Mouse (Mus musculus) lung, adult 18-20 months (tissue): ENCODE results near the gene Olfr270.
A peak's percentile ranks its signal among the peaks of the same experiment; 100 is the strongest.

ENCODE experiments used
- DNase-seq, 2 experiments: peaks; one replicate each; pipeline ENCODE4 v3.0.0; 2022; ENCODE audit warnings: mixed read lengths in 2 of 2

The Olfr270 gene

DNA sequence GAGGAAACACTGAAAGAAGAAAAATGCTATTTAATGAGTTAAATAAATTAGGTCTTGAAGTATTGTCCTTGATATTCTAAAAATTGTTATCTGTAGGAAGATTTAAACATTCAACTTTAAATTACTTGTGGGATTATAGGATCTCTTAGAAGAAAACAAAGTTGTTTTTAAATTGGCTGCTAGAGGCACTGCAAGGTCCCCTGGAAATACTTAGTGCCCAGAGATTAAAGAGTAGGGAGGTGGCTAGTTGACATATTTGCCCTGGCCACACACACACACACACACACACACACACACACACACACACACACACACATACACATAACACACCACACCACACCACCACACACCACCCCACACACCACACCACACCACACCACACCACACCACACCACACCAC, at the start of gene Olfr270:
TSS of gene Olfr270 (plus strand) at position 301 of the 400 bp plus-strand sequence.
- no peak for DNase-seq

DNA sequence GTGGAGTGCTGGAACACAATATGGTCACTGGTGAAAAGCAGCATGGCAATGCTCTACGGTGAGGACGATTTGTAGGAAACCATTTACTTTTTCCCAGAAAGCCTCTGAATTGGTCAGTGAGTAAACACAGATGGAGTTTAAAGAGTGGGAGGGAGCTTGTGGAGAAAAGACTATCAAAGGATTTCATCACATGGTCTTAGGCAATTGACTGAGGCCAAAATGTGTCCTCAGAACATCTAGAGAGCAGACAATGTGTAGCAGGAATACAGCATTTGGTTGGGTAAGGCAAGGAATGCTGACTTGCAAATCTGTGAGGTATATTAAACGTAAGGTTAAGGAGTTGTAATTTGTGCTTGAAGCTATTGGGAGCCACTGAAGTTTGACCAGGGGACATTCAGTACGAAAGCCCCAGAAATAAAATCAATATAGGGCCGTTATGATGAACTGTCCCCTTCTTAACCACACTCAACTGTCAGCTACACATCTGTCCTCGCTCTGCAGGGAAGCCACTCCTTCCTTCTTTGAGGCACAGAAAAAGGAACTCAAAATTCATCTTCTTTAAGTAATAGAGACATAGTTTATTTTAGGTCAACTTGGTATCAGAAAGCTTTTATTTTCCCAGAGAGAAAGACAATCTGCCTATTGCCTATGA, 47.6 kb upstream of the Olfr270 start:
- DNase-seq = no peak

DNA sequence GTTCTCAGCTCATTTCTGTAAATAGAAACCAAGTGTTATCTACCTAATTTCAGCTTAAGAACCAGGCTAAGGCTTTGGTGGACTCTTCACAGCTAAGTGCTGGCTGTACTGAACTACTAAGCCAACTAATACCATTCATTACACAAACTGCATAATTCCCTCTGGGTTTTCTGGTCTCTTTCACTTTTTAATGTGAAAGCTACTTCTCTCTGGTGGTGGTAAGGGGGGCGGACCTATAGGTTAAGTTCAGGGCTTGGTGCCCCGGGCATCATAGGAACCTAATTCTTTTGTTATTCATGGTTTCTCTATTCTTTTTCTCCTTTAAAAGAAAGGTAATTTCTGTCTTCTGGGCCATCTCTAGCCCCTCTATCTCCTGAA, 47.0 kb upstream of the Olfr270 start:
- DNase-seq = no peak

DNA sequence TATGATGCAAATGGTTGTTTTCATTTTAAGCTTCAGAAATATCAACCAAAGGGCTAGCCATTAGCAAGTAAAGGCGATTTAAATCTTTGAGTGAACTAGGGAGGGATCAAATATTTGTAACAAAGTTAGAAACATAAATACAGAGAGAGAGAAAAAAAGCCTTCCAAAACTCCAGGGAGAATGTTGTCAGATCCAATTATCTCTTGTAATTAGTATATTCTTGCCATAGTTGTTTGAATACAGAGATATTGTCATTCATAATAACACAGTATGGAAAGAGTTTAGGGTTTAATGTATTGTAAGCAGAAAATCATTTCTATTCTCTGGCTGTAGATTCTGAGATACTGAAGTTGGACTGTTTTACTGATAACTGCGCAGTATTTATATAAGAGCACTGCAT, 45.3 kb upstream of the Olfr270 start, which contains the start of gene Olfr272:
TSS of gene Olfr272 (minus strand) at position 101 of the 400 bp plus-strand sequence.
- DNase-seq = no peak

DNA sequence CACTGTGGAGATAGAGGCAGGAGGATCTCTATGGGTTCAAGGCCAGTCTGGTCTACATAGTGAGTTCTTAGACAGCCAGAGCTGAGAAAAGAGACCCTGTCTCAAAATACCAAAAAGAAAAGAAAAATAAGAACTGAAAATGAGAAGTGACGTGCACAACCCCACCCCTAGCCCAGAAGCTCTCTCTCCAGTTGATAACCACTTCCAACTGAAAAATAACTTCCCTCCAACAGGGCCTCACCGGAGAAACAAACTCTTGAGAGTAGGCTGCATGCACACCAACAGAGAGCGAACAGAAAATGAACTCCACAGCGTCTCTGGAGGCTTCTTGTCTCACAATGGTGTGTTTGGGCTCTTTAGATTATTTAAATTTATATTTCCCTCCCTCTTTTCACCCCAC, 33.9 kb upstream of the Olfr270 start:
- no peak for DNase-seq

DNA sequence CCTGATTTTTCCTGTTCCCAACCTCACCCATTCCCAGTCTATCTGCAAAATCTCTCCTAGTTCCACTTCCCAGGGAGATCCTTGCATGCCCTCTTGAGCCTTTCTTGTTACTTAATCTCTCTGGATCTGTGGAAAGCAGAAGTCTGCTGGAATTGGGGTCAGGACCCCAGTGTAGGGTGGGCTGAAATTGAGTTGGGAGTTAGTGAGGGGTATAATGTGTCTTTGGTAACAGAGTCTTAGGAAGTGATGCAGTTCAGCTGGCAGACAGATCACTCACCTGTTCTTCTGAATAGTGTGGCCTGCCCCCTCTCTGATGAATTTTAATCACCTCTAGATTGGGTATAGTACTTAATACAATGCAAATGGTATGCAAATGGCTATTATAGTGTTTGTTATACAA, 17.7 kb upstream of the Olfr270 start:
- no peak for DNase-seq

DNA sequence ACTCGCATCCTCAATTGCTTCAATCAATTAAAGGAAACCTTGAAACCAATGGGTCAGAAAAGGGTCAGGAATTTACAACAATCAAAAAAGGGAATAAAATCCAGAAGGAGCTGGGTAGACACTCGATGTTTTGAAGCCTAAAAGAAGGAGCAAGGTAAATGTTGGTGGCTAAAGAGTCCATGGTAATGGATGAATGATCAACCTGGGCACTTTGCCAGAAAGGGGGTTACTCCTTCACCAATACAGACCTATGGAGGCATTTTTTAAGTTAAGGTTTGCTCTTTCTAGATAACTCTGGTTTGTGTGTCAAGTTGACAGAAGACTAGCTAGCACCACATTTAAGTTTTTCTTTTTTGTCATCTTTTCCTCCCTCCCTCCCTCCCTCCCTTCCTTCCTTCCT, 15.3 kb upstream of the Olfr270 start:
- no peak for DNase-seq

DNA sequence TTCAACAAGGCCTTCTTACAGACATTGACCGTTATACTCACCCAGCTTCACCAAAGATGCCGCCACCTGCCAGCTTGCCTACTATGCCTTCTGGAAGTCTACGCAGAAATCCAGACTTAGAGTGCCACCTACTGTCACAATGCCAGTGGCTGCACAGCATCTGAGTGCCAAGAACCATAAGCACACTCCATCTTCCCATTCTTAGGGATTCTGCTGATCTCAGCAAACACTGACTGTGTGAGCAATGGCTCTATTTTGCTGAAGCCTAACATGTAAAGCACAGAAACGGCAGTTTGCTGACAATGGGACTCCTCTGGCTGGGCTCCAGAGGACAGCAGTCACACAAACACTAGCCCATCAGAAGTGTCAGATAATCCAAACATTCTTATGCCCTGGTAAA, 5.7 kb upstream of the Olfr270 start:
- DNase-seq = no peak

DNA sequence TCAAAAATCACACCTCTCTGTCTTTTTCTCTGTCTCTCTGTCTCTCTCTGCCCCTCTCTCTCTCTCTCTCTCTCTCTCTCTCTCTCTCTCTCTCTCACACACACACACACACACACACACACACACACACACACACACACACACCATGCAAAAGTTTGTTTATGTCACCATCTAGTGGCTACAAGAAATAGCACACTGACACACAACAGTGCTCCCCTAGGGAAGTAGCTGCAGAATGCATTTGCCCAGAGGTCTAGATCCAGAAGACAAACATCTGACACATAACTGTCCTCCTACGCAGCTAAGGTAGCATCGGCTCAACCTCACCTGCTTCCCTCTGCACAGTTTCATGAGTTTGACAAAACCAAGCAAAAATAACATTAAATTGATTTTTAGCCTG, 20.9 kb downstream of the Olfr270 start:
- DNase-seq = no peak

DNA sequence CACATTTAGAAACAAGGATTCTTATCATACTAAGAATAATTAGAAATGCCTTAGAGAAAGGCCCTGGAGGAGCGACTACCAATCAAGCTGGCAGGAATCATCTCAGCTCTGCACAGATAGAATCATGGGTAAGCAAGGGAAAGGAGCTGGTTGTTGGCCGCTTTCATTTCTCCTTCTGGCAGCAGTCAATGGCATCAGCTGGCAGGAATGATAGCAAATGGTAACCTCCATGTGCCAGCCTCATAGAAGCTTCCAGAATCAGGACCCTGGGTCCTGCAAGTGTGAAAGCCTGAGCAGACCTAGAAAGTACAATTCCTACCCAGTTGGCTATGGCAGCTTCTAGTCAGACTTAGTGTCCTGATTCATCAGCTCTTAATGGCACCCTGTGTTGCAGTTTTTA, 21.9 kb downstream of the Olfr270 start:
- DNase-seq = no peak

DNA sequence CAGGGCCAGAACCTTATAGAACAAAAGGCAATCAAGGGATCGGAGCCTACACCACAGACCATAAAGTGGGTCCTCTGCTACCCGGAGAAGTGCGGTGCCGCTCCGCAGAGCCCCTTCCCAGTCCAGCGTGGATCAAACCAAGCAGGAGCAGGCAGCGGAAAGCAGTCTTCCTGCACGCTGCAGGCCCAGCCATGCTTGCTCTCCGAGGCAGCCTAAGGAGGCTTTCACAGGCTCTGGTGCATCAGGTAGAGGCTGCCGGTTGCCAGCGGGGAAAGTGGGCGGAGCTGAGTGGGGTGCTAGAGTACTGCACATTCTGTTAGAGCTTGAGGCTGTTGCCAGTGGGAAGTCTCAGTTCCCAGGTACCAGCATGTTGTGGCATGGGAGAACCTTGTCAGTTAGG, 24.9 kb downstream of the Olfr270 start, which contains the start of gene Nipsnap3a:
TSS of gene Nipsnap3a (plus strand) at position 25 of the 400 bp plus-strand sequence.
- peak in 1 of 2 experiments; percentile 1 for DNase-seq

DNA sequence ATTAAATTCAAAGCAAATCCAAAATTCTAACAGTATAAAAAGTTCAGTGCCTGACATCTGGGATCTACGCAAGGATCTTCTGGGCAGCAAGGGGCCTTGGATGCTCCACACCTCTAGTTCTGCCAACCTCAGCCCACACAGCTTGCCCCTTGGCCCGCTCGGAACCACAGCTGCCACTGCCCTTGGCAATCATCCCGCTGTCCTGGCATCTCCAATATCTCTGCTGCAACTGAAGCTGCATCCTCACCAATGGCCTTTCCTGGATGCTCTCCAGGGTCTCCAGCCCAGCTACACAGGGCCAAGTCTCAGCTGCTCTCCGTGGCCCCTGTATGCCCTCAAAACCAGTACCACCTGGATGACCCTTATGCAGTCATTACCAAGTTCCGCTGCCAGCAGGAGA, 35.1 kb downstream of the Olfr270 start:
- DNase-seq = no peak

DNA sequence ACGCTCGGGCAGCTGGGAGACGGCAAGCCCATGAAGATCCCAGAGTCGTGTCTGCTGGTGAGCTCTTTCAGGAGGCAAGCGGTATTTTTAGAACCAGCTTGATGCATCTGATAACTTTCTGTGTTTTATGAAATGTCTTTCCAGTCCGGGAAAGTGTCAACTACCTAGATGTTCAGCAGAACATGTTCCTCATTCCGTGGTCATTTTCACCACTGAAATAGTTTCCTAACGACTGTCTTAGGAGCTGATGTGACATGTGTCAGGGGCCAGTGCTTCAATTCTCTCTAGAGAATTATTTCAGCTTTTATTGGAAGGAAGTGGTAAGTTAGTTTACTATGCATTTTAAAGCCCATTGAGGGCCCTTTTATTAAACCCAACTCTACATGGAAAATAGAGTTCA, 35.8 kb downstream of the Olfr270 start:
- no peak for DNase-seq

DNA sequence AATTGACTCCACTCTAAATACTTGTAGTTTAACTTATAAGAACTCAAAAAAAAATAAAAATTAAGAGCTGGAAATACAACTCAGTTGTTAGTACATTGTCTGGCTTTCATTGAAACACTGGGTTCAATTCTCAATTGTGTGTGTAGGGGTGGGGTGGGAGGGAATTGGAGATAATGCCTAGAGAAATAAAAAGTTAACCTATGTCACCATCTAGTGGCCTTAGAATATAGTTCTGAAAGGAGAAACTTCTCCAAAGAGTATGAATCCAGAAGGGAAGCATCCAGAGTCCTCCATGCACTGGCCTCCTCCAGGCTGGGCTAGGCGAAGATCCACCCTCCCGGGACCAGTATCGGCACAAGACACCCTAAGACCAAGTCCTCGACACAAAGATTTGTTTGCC, 44.8 kb downstream of the Olfr270 start:
- DNase-seq = no peak

DNA sequence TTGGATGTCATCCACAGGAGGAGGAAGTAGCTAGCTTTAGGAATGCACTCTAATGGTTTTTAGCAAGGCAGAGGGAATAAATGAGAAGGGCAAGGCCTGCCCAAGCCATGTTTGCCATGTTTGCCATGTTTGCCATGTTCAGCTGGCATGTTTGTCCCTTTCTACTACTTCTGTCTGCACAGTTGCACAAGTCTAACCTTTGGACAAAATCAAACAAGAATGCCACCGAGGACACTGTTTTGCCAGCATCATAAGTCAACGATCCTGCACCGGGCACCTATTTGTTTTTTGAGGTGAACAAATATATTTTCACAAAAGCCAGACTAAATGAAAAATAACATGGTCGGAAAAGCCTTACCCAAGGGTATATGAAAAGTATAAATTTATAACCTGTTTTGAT, 45.5 kb downstream of the Olfr270 start:
- no peak for DNase-seq

DNA sequence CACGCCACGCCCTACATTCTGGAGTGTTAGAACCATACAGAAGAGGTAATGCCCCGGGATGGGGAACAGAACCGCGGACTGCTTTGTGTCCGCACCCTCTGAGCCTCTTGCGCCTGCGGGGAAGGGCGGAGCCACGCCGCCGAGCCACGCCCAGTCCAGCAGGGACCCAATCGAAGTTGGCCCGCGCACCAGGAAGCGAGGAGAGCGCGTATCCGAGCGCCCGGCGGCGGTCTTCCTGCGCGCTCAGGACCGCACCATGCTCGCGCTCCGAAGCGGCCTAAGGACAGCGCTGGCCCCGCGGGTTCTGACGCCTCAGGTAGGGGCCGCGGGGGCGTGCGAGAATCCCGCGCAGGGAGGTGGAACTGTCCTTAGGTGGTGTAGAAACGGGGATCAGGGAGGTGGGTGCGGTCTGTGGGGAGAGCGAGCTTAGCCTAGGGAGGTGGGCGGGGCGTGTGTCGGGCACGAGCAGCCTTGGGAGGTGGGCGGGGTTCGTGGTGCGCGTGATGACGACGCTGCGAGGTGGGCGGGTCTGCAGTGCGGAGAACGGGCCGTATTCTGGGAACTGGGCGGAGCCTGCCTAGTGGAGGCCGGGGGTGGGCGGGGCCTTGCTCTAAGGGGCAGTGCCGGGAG, 47.5 kb downstream of the Olfr270 start, which contains the start of gene Nipsnap3b:
TSS of gene Nipsnap3b (plus strand) at position 149 of the 630 bp plus-strand sequence.
- DNase-seq = peak; percentile 96 to 97

DNA sequence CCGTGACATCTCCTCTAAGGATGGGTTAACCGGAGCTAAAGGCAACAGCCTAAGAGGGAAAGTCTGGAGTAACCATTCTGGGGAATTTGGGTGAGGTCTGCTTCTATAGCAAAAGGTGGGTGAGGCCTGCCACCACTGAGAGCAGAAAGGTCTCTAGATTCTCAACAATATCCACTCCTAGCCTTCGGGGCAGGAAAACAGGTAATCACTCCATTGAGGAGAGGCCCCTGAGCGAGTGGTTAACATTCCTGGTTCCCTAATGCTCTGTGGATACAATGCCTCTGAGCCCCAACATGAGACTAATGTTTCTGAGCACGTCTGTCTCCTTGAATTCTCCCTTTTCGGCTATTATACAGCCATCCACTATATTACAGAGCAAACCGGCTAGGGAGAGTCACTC, 50.1 kb downstream of the Olfr270 start:
- DNase-seq = no peak

DNA sequence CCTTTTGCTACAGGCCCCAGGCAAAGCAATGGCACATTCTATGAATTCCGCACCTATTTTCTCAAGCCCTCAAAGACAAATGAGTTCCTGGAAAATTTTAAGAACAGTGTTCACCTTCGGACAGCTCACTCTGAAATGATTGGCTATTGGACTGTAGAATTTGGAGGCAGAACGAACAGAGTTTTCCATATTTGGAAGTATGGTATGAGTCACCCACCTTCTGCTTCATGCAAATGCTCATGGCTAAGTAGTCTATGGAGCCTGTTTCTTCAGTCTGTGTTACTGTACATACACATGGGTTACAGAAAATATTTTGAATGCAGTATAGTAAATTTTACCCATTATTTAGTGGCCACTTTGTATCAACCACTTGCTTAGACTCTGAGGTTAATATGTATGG, 50.7 kb downstream of the Olfr270 start:
- no peak for DNase-seq

DNA sequence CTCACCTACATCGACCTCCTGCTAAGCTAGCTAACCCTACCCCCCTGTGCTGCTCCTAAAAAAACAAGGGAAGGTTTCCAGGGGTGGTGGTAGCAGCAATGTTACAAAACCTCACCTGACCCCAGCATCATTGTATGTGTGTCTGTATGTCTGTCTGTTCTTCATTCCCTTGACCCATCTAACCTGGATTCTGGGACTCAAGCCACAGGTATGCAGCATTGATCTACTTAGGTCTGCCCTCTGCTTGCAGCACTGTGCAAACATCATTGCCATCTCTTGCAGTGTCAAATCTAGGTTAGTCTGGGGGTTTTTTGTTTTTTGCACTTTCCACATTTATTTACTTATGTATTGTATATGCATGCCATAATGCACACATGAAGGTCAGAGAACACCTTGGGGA, 54.0 kb downstream of the Olfr270 start:
- DNase-seq = no peak
